Mouse (Mus musculus) 416B (cell line): Measurements from ENCODE around the gene Lpo.

Experiments
- DNase-seq: peaks from one replicate; pipeline ENCODE4 v3.0.0; 2011; ENCODE audit warnings: low read depth

Gene Lpo

GRCm38 (mm10) chr11:87758161-87758911 lies 69.8 kb downstream of the Lpo start:
- DNase-seq, result peak; percentile 83

GRCm38 (mm10) chr11:87757001-87757954 lies 70.8 kb downstream of the Lpo start:
- peak; percentile 69 for DNase-seq
